Mouse (Mus musculus) intestine, postnatal 0 days (tissue): Measurements from ENCODE around the gene Nav1. TPM values are rescaled to one million over a fixed set of nuclear protein-coding genes. Genes with fewer than 3 reads are reported as not detected.
A peak's percentile ranks its signal among the peaks of the same experiment; 100 is the strongest.

Source experiments
- ATAC-seq: fragments of 200-750 bp; cut with Nextera tagmentation; 2 replicates; pipeline ENCODE4 v1.8.0; 2017; ENCODE audit warnings: mild to moderate bottlenecking, moderate TSS enrichment, moderate library complexity
- H3K27ac ChIP-seq: fragments of 300-500 bp; sonication (generic); 2 replicates; pipeline ENCODE4 v1.5.1; 2014; ENCODE audit warnings: mild to moderate bottlenecking, low read depth, low read length, moderate library complexity
- H3K27me3 ChIP-seq: fragments of 300-500 bp; sonication (generic); replicated peaks from 2 replicates; pipeline ENCODE4 v1.6.1; 2014; ENCODE audit warnings: low read length, mixed read lengths; ENCODE audit not compliant: control insufficient read depth, insufficient read depth
- H3K36me3 ChIP-seq: fragments of 300-500 bp; sonication (generic); 2 replicates; pipeline ENCODE4 v1.6.1; 2014; ENCODE audit warnings: mild to moderate bottlenecking, moderate library complexity; ENCODE audit not compliant: control insufficient read depth, insufficient read depth
- H3K4me1 ChIP-seq: fragments of 300-500 bp; sonication (generic); replicated peaks from 2 replicates; pipeline ENCODE4 v1.6.1; 2014; ENCODE audit warnings: antibody characterized with exemption, low read length, mixed read lengths; ENCODE audit not compliant: control insufficient read depth, insufficient read depth
- H3K4me2 ChIP-seq: fragments of 300-500 bp; sonication (generic); replicated peaks from 2 replicates; pipeline ENCODE4 v1.6.1; 2014; ENCODE audit warnings: low read depth, mild to moderate bottlenecking, moderate library complexity
- H3K4me3 ChIP-seq: fragments of 300-500 bp; sonication (generic); 2 replicates; pipeline ENCODE4 v1.5.1; 2014; ENCODE audit warnings: low read depth, low read length
- H3K9ac ChIP-seq: fragments of 300-500 bp; sonication (generic); 2 replicates; pipeline ENCODE4 v1.6.1; 2014; ENCODE audit warnings: mild to moderate bottlenecking, low read depth, low read length
- H3K9me3 ChIP-seq: fragments of 300-500 bp; sonication (generic); 2 replicates; pipeline ENCODE4 v1.6.1; 2016; ENCODE audit warnings: mixed run types; ENCODE audit not compliant: control insufficient read depth
- CTCF ChIP-seq: sonication (generic); IDR thresholded peaks from 2 replicates; pipeline ENCODE4 v1.5.1; 2016; ENCODE audit warnings: low read depth, mild to moderate bottlenecking, control low read depth, antibody characterized with exemption, moderate library complexity
- WGBS: fragments of 180-500 bp; shearing (Covaris S2); extraction: QIAGEN DNeasy Blood & Tissue Kit; methylation state at CpG from one replicate; pipeline ENCODE4 v1.1.7; 2014; 5-methylcytosine and 5-hydroxymethylcytosine counted together
- polyA plus RNA-seq: library from polyadenylated mRNA; unstranded; fragments of >200 nt; fragmentation: Nextera tagmentation; extraction: Ambion mirVana; gene quantifications from 2 replicates; pipeline ENCODE4 v1.2.1, GENCODE M21; 2015

Gene Nav1
- polyA plus RNA-seq, 1 experiment from 2014 or later, result 3.4 TPM

DNA sequence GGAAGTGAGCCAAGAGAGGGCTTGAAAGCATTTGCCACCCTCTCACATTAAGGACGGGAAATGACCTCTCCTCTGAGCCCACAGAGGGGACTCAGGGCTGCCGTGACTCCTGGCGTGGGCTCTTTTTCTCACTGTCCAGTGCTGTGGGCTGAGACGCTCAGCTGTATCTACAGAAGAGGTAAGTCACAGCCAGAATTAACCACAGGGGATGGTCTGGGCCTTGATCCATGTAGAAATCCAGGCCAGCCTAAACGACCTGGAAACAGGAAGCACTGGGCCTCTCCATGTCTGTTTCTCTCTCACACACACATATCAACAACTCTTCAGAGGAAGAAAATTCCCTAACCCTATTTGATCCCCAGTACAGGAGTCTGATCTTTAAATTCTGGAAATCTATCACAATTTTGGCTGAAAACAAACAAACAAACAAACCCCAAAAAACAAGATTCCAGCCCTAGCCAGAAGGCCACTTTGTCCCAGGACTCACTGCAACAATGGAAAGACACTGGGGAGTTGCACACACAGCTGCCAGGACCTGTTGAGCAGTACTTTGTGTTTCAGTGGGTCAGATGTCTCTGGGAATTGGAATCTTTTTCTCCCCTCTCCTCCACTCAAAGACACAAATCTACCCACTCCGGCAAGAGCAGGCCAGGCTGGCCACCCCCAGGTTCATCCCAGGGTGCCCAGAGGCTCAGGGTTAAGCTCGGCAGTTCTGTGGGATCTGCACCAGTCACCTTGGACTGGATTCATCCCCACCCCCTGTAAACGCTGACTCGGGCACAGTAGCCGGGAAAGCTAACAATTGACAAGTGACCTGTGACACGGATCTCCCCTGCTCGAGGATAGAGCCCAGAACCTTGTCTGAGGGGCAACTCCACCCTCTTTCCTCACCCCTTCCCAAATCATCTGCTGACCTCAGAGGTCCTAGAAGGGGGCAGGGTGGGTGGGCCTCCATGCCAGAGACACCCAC, 64.0 kb downstream of the Nav1 start:
- no peak for ATAC-seq
- no peak overlapping the region for H3K9ac ChIP-seq
- H3K4me3 ChIP-seq, result no peak overlapping the region
- H3K27ac ChIP-seq, result no peak overlapping the region
- no peaks in the 10 kb centered on the region for H3K36me3 ChIP-seq
- no peak overlapping the region for H3K4me2 ChIP-seq
- no peaks in the 10 kb centered on the region for H3K4me1 ChIP-seq
- H3K27me3 ChIP-seq, result no peaks in the 10 kb centered on the region
- WGBS, result 65% methylated on average over 12 of the region's 12 CpGs
- no peak for TF ChIP-seq CTCF
- H3K9me3 ChIP-seq, result no peaks in the 10 kb centered on the region

DNA sequence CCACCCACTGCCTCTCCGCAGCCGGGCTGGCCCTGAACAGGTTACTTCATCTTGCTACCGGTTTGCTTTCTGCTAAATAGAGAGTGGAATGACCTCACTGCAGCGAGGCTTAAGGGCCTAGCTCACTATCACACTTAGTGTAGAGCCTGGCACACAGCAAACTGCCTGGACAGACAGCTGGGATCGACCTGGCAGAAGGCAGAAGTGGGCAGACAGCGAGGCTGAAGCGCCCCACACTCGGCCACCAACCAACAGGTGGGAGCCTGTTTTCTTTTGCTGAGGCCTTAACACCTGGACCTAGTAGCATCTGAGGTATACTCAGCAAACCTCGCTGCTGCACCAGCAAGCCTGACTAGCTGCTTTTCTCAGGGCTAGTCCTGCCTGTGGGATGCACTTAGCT, 65.0 kb downstream of the Nav1 start:
- no peak for ATAC-seq
- Histone ChIP-seq H3K36me3 (no peaks in the 10 kb centered on the region), H3K4me2 (no peak overlapping the region), H3K27ac (no peak overlapping the region), H3K9me3 (no peaks in the 10 kb centered on the region), H3K4me1 (no peaks in the 10 kb centered on the region), H3K27me3 (no peaks in the 10 kb centered on the region), H3K9ac (no peak overlapping the region), H3K4me3 (no peak overlapping the region)
- WGBS, result 91% methylated on average over 9 of the region's 9 CpGs
- no peak for TF ChIP-seq CTCF

DNA sequence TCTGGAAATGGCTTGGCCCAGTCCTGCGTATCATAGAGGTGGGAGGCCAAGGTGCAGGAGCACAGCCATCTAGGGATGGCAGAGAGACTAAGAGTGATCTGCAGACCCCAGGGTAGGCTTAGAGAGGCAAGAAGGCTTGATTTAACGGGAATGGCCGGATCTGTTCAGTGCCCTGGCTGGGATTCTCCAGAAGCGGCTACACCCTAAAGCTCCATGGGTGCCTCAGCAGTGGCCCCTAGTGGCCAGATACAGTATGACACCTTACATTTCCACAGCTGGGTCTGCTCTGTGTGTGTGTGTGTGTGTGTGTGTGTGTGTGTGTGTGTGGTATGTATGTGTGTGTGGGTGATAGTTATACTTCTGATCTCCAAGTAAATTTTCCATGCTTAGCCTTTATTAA, 66.8 kb downstream of the Nav1 start:
- no peak overlapping the region for H3K4me2 ChIP-seq
- ATAC-seq, result peak; percentile 51
- no peaks in the 10 kb centered on the region for H3K4me1 ChIP-seq
- H3K4me3 ChIP-seq, result no peak overlapping the region
- no peaks in the 10 kb centered on the region for H3K36me3 ChIP-seq
- H3K9ac ChIP-seq, result no peak overlapping the region
- H3K9me3 ChIP-seq, result no peaks in the 10 kb centered on the region
- H3K27ac ChIP-seq, result no peak overlapping the region
- TF ChIP-seq CTCF, result peak; percentile 99
- no peaks in the 10 kb centered on the region for H3K27me3 ChIP-seq
- WGBS, result 26% methylated on average over 4 of the region's 4 CpGs

DNA sequence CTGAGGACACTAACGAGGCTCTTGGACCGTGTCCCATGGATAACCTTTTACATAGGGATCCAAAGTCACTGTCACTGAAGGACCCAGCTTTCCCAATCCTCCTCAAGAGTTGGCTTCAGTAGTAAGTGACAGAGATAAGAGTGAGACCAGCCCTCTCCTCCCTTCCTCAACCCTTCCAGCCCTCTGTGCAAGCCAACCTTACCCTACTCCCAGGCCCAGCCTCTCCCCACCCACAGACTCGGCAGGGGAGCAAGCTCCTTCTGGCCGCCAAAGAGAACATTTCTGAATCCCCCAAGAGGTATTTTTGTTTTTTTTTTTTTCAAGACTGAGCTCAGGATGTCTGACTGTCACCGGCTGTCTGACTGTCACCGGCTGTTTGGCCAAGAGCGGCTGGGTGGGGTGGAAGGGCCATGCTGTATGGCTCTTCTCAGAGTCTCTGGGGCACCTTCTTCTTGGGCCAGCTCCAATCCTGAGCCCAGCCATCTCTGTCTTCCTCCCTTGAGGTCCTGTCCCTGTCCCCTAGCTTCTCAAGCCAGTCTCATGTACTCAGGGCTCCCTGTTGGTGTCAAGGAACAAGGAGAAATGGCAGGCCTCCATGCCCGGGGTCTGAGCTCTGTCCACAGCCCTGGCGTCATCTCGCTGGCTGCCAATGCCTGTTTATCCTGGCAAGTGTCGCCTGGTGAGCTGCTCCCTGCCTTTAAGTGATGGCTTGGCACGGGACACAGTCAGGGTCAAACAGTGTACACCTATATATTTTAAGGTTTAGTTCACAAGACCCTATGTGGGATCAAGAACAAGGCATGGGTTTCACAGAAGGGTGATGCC, 68.4 kb downstream of the Nav1 start:
- no peaks in the 10 kb centered on the region for H3K36me3 ChIP-seq
- WGBS, result 84% methylated on average over 12 of the region's 12 CpGs
- H3K4me2 ChIP-seq, result no peak overlapping the region
- H3K4me3 ChIP-seq, result no peak overlapping the region
- H3K27ac ChIP-seq, result no peak overlapping the region
- H3K9ac ChIP-seq, result no peak overlapping the region
- H3K4me1 ChIP-seq, result 0 out of 2 replicates have a peak, but pooled peaks cover 2% of the 10 kb centered on the region
- no peak for TF ChIP-seq CTCF
- H3K27me3 ChIP-seq, result no peaks in the 10 kb centered on the region
- H3K9me3 ChIP-seq, result no peaks in the 10 kb centered on the region
- no peak for ATAC-seq

DNA sequence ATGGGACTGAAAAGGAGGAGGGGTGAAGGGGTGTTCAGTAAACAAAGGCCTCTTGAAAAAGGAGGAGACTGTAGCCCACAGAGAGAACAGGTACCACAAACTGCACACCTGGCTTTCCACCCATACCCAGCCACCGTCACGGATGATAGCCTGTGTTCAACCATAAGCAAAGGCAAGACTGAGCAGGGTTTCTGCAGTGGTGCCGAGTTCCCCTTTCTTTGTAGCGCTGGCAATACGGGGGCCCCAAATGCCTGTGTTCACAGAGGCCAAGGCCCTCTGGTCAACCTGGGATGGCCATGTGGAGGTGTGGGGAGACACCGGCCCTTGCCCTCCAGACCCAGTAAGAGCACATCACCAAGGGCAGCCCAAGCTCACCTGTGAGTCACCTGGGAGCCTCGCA, 70.3 kb downstream of the Nav1 start:
- WGBS, result 94% methylated on average over 7 of the region's 7 CpGs
- H3K4me2 ChIP-seq, result no peak overlapping the region

DNA sequence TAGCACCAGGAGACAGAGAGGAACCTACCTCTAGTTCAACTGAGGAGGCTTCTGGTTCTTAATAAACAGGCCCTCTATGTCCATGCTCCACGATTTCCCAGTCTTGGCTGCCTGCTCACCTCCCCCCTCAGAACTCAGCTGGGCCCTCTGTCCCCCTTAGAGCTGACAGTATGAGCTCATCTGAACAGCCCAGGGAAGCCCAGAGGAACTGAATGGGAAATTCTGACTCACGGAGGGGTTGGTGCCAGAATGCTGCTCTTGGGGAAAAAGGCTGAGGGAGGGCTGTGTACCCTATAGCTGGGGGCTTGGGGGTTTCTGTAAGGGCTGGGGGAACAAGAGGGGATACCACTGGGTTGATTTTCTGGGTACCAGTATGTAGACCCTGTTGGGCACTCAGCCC, 70.8 kb downstream of the Nav1 start:
- Histone ChIP-seq H3K9ac (no peak overlapping the region), H3K4me3 (no peak overlapping the region), H3K36me3 (no peaks in the 10 kb centered on the region), H3K4me2 (no peak overlapping the region), H3K9me3 (no peaks in the 10 kb centered on the region), H3K27me3 (no peaks in the 10 kb centered on the region), H3K4me1 (0 out of 2 replicates have a peak, but pooled peaks cover 2% of the 10 kb centered on the region), H3K27ac (no peak overlapping the region)
- 62% methylated on average over 2 of the region's 2 CpGs for WGBS
- ATAC-seq, result no peak
- no peak for TF ChIP-seq CTCF

More for the DNA sequence above, 70.3 kb downstream of the Nav1 start:
- no peak overlapping the region for H3K9ac ChIP-seq
- H3K27ac ChIP-seq, result no peak overlapping the region
- H3K9me3 ChIP-seq, result no peaks in the 10 kb centered on the region
- no peaks in the 10 kb centered on the region for H3K36me3 ChIP-seq
- H3K4me3 ChIP-seq, result no peak overlapping the region
- no peaks in the 10 kb centered on the region for H3K27me3 ChIP-seq
- no peak for ATAC-seq
- H3K4me1 ChIP-seq, result 0 out of 2 replicates have a peak, but pooled peaks cover 2% of the 10 kb centered on the region
- no peak for TF ChIP-seq CTCF
